Mouse (Mus musculus) bone marrow, adult 2 months (tissue): ENCODE measurements around the gene Cox5a. TPM values are rescaled to one million over a fixed set of nuclear protein-coding genes. Genes with fewer than 3 reads are reported as not detected.

Experiments
- H3K27ac ChIP-seq: fragments of 200-500 bp; 2 replicates; pipeline ENCODE4 v1.5.1; 2012; ENCODE audit warnings: low read depth, mild to moderate bottlenecking, control low read depth, inconsistent platforms, low read length; ENCODE audit not compliant: control insufficient read depth, poor library complexity, insufficient read depth
- H3K4me1 ChIP-seq: fragments of 200-500 bp; 2 replicates; pipeline ENCODE4 v1.6.1; 2011; ENCODE audit warnings: low read length; ENCODE audit not compliant: control insufficient read depth, insufficient read depth
- H3K4me3 ChIP-seq: fragments of 200-500 bp; replicated peaks from 2 replicates; pipeline ENCODE3; 2011; ENCODE audit warnings: mild to moderate bottlenecking, low read depth, low read length, control low read depth; ENCODE audit not compliant: control insufficient read depth
- CTCF ChIP-seq: fragments of 200-500 bp; IDR thresholded peaks from 2 replicates; pipeline ENCODE4 v1.5.1; 2011; ENCODE audit warnings: low read length, control low read depth; ENCODE audit not compliant: control insufficient read depth, insufficient read depth
- POLR2A ChIP-seq: fragments of 200-500 bp; IDR thresholded peaks from 2 replicates; pipeline ENCODE4 v1.6.1; 2011; ENCODE audit warnings: low read depth, mild to moderate bottlenecking, control low read depth, low read length, borderline replicate concordance; ENCODE audit not compliant: control insufficient read depth
- WGBS: fragments of 180-500 bp; shearing (Covaris S2); methylation state at CpG from one replicate; pipeline ENCODE4 v1.1.7; 2018; 5-methylcytosine and 5-hydroxymethylcytosine counted together
- polyA plus RNA-seq: library from polyadenylated mRNA; stranded (reverse); fragments of >200 nt; gene quantifications from 2 replicates; pipeline ENCODE4 v1.2.4, GENCODE M21; 2011; ENCODE audit warnings: low replicate concordance; ENCODE audit not compliant: missing spikeins, insufficient read depth, insufficient read length

Gene Cox5a
- polyA plus RNA-seq = 158 and 215 TPM in 2 replicates

- H3K4me3 ChIP-seq = peak within 1 kb of the TSS; percentile 98
- peak within 1 kb of the TSS; percentile 99 for H3K27ac ChIP-seq
- H3K4me1 ChIP-seq = peaks cover 3% of the 10 kb centered on the region; the same call in 1 of the 2 replicates
- WGBS = under 1% methylated on average over 95 of the region's 95 CpGs
- TF ChIP-seq CTCF = peak; percentile 8; the same call in 1 of the 2 replicates
- TF ChIP-seq POLR2A = peak; percentile 98
Observed at GRCm38 (mm10) chr9:57521056-57521911, at the start of gene Cox5a. TSS of gene Cox5a (plus strand) at chr9:57521274.

GRCm38 (mm10) chr9:57485774-57486173 is 35.3 kb upstream of the Cox5a start:
- WGBS = 14% methylated on average over 7 of the region's 7 CpGs
- Histone ChIP-seq H3K27ac (no peak overlapping the region), H3K4me1 (peaks cover 3% of the 10 kb centered on the region; the same call in 1 of the 2 replicates), H3K4me3 (no peak overlapping the region)
- TF ChIP-seq CTCF (peak; percentile 86), POLR2A (no peak)

GRCm38 (mm10) chr9:57487807-57488206 is 33.3 kb upstream of the Cox5a start:
- Histone ChIP-seq H3K4me3 (no peak overlapping the region), H3K27ac (no peak overlapping the region), H3K4me1 (peaks cover 3% of the 10 kb centered on the region; the same call in 1 of the 2 replicates)
- TF ChIP-seq CTCF (no peak), POLR2A (no peak)
- 44% methylated on average over 7 of the region's 7 CpGs for WGBS

- H3K4me3 ChIP-seq = no peak overlapping the region
- 83% methylated on average over 2 of the region's 2 CpGs for WGBS
- H3K4me1 ChIP-seq = no peaks in the 10 kb centered on the region
- no peak for TF ChIP-seq CTCF
- no peak for TF ChIP-seq POLR2A
- H3K27ac ChIP-seq = no peak overlapping the region
Observed at GRCm38 (mm10) chr9:57493532-57493931, 27.5 kb upstream of the Cox5a start.

GRCm38 (mm10) chr9:57494970-57495369 is 26.1 kb upstream of the Cox5a start:
- no peaks in the 10 kb centered on the region for H3K4me1 ChIP-seq
- H3K4me3 ChIP-seq = no peak overlapping the region
- TF ChIP-seq POLR2A = no peak
- no peak for TF ChIP-seq CTCF
- H3K27ac ChIP-seq = no peak overlapping the region

GRCm38 (mm10) chr9:57497236-57497635 is 23.8 kb upstream of the Cox5a start:
- Histone ChIP-seq H3K4me1 (no peaks in the 10 kb centered on the region), H3K4me3 (no peak overlapping the region), H3K27ac (no peak overlapping the region)
- 72% methylated on average over 5 of the region's 5 CpGs for WGBS
- TF ChIP-seq POLR2A = no peak

GRCm38 (mm10) chr9:57498536-57498935 is 22.5 kb upstream of the Cox5a start:
- H3K4me3 ChIP-seq = no peak overlapping the region
- TF ChIP-seq POLR2A = no peak
- no peak for TF ChIP-seq CTCF
- 76% methylated on average over 7 of the region's 7 CpGs for WGBS

GRCm38 (mm10) chr9:57501452-57501851 is 19.6 kb upstream of the Cox5a start:
- no peaks in the 10 kb centered on the region; the same call in 1 of the 2 replicates for H3K4me1 ChIP-seq
- no peak overlapping the region for H3K4me3 ChIP-seq
- no peak overlapping the region for H3K27ac ChIP-seq
- no peak for TF ChIP-seq POLR2A
- no peak for TF ChIP-seq CTCF
- 10% methylated on average over 13 of the region's 13 CpGs for WGBS

More at GRCm38 (mm10) chr9:57498536-57498935, 22.5 kb upstream of the Cox5a start:
- H3K27ac ChIP-seq = no peak overlapping the region
- H3K4me1 ChIP-seq = no peaks in the 10 kb centered on the region; the same call in 1 of the 2 replicates
